Mouse (Mus musculus): ENCODE results near the gene Abcg4.
"Not testable (repeated sequence)": the region's sequence is repeated elsewhere in the genome, so short reads cannot be mapped to it uniquely, and the experiment has no call there.

The Abcg4 gene

DNA sequence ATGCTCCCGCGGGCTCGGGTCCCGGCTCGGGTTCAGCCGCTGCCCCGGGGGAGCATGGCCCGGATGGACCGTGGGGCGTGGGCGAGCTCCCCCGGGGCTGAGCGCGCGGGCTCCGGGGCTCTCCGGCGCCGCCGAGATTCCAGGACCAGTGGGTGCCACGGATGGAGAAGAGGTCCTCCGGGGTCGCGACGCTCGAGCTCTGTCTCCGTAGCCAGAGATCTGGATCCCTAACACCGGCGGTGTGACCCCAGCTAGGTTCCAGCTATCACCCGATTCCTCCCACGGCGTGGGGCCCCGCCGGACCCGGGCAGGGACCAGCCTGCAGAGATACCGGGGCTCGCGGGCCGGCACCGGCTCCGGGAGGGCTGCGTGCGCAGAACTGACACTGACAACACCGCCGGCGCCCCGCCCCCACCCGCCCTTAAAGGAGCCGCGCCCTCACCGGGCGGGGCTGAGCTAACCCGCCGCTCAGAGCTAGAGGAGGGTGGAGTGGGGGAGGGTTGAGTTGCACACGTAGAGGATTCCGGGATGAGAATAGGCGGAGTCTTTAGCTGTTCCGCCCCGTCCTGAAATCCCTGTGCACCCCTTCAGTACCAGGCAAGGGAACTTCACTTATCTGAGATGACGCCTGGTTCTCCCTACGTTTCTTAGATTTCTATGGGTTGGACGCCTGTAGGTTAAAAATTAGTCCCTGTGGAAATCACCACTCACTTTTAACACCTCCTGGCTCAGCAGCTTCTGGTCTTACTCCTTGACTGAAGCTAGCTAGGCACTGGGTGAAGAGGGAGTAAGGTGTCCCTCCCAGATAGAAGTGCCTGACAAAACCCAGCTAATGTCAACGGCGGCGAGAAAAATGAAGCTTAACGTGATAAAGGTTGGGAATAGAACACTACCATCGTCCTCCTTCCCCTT, 31.7 kb upstream of the Abcg4 start, which contains the start of gene C2cd2l:
Gene C2cd2l, minus strand, starts transcription at position 399 of the 912 bp plus-strand sequence.
- peak; percentile 74 for DNase-seq (ENCODE audit: extremely low read depth, low read depth, low spot score)

DNA sequence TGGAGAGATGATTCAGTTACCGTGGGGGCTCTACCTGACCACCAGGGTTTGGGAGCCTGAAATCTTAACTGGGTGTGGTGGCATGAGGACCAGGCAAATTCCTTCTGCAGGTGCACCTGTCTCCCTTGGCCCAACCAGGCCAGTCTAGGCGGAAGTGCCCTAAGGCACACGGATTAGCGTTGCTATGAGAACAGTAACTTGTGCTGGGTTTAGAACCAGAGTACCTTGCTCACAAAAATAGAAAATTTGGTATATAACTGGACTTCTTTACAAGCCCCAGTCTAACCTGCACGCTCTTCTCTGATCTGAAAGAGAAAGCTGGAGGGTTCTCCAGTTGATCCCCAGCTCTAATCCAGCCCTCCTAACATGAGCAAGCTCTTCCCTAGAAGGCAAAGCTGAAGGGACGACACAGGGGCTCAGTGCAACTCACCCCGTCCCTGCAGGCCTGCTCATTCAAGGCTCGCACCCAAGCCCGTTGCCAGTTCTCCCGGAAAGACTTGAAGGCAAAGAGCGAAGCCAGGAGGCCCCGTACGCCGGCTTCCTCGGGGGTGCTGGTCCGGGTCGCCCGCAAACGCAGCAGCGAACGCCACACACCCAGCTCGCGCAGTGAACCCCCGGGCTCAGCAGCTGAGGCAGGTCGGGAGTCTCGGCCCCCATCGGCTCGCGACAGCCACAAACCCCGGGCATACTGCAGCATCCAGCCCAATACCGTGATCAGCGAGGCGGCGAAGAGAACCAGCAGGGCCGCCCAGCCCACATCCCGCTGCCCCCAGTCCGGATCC, 30.9 kb upstream of the Abcg4 start:
- DNase-seq (ENCODE audit: extremely low read depth, low read depth, low spot score): no peak

DNA sequence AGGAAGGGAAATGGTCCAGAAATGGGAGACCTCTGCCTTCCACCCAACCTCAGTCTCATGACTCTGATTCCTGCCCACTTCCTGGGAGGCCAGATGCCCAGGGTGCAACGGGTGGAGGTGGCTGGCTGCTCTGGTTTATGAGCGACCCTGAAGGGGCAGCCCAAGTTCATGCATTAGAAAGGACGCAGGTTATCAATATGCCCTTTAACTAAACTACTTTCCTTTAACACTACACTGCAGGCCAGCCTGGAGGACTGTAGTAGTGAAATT, 30.3 kb upstream of the Abcg4 start:
- DNase-seq (ENCODE audit: extremely low read depth, low read depth, low spot score): no peak

DNA sequence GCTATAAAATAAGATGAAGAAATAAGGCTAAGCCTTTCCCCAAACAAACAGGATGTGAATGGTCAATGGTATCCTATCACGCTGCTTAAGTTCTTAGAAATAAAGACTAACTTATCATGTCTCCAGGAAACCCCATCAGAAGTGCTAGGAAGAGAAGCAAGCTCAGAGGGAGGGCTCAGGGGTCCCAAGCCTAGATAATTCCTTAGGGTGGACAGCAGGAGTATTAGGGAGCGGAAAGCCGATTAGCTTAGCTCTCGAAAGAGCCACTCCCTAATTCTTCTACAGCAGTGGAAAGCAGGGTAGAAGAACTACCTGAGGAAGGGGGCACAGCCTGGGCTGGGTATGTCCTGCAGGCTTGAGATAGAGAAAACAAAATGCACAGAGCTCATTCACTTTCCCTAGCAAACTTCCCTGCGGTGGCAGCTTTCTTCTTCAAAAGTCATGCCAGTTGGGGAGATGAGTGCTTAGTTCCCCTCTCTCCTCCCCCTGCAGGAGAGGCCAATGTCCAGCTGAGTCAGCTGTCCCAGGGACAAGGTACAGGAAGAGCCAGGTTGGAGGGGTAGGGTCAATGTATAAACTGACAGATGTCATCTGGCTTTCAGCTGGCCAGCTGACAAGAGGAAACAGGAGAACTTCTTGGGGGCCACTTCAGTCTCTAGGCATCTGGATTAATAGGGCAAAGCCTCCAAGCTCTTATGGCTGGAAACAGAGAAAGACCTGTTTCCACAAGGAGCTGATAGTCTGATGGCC, 29.8 kb upstream of the Abcg4 start:
- DNase-seq (ENCODE audit: extremely low read depth, low read depth, low spot score): no peak

DNA sequence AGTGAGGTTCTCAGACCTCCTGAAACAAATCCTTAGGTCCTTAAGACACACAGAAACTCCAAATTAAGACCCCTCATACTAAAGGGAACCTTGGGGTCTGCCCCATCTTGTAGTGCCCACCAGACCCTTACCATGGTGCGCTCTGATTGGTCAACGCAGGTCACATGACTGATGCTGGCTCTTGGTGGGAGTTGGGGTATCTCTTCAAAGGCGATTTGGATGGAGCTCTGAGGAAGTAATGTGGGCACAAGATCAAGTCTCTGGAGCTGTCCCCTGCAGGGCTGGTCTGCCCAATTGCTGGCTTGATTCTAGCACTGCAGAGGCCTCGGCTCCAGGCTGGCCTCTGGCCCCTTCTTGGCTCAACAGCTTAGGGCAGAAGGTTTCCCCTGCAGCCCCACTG, 29.0 kb upstream of the Abcg4 start:
- no peak for DNase-seq (ENCODE audit: extremely low read depth, low read depth, low spot score)

DNA sequence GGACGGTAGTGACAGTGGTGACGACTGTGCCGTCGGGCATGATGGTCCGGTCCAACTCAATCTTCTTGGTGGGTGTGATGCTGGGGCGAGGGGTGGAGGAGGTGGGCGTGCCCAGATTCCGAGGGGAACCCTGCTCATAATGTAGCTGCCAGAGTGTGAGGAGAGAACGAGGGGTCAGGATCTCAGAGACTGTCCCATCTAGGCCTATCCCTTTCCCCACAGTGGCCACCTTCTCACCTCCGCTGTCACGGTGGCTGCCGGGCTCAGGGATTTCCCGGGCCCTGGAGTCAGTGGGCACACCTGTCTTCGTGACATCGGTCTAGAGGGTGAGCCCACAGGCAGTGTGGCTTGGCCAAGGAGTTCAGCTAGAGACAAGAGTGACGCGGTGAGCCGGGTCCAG, 26.5 kb upstream of the Abcg4 start:
- DNase-seq (ENCODE audit: extremely low read depth, low read depth, low spot score): no peak

DNA sequence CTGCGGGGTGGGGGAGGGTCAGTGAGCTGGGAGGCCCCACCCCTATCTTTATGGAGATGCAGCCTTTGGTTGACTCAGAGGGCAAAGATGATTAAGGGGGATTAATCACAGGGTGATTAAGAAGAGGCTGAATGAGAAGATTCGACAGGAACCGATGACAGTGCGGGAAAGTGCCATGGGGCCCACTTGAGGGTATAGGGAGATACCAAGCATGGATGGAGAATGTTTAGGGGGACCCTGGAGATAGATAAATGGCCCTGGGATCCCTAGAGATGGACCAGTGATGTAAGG, 25.8 kb upstream of the Abcg4 start:
- no peak for DNase-seq (ENCODE audit: extremely low read depth, low read depth, low spot score)

DNA sequence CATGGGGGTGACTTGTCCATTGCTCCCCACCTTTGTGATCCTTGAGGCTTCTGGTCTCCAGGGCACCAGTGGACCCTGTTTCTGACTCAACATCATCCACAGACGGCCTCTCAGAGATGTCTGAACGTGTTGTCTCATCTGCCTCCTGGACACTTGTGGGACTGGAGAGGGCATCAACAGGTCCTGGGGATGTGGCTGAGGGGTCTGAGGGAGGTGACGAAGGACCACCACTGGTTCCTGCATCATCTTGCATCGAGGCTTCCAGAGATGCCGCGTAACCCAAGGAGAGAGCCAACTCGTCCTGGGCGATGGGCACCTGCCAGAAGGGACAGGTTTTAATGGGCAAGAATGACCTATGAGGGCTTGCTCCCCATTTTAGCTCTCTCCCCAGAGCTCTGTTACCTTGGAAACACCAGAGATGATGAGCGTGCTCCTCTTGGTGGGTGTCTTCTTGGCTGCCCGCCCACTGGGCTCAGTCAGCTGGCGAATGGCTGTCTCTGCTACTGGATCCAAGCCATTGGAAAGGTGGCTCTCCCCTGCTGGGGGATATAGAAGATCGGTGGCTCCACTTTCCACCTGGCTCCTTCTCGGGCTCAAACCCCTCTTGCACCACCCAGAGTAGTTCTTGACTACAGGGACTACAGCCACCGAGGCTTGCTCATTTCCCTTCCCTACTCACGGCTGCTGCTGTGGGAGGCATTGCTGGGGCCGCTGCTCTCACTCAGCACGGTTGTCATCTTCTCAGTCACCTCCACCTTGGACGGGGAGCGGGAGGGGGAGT, 25.3 kb upstream of the Abcg4 start:
- no peak for DNase-seq (ENCODE audit: extremely low read depth, low read depth, low spot score)

DNA sequence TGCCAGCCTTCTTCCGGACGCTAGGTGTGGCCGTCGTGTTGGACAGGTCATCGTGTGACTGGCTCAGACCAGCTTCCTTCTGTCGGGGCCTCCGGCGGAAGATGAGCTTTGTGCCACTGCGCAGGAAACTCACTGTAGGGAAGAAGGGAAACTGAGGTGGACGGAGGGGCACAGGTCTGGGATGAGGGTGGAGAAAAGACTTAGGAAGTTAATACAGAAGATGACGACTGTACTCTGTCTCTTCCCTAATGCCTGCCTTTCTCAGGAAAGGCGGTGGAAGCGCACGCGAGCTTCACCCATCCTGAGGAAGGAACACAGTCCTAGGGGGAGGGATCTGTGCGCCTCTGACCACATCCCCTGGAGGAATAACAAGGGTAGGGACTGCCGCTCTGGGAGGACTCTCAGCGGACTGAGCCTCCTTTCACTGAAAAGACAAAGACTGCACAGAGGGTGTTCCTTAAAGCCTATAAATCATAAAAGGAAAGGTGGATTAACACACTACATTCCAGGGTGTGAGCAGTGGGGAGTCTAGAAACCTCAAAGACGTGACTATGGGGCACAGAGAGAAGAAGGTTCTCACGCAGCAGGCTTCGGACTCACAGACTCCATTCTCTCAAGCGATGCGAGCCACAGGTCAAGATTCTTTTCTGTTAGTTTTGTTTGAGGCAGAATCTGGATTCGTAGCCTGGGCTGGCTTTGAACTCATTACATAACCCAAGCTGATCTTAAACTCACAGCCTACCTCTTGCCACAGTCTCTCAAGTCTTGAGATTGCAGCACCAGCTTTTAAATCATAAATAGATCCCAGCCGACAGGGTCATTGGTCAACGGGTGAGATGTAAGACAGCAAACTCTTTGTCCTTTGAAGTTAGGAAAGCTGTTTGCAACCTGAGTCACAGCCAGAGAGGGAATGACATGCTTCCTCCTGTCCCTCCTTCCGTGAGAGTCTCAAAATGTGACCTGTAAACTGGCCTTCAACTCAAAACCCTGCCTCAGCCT, 23.0 kb upstream of the Abcg4 start:
- DNase-seq (ENCODE audit: extremely low read depth, low read depth, low spot score): peak; percentile 57

DNA sequence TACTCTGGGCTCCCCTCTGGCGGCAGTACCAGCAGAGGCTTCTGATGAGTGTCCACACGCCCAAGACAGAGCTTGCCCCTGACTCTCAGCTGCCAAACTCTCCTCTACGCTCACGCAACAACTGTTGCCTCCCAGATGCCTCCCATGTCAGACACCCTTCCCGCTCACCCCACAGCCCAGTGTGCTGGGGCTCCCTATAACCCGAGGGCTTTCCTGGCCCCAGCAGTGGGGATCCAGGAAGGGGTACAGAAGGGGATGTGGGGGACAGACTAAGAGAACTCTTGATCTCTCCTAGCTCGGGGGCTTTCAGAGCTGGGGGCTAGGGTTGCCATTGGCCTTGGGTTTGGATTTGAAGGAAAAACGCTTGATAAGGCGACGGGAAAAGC, 22.3 kb upstream of the Abcg4 start:
- DNase-seq (ENCODE audit: extremely low read depth, low read depth, low spot score): no peak

DNA sequence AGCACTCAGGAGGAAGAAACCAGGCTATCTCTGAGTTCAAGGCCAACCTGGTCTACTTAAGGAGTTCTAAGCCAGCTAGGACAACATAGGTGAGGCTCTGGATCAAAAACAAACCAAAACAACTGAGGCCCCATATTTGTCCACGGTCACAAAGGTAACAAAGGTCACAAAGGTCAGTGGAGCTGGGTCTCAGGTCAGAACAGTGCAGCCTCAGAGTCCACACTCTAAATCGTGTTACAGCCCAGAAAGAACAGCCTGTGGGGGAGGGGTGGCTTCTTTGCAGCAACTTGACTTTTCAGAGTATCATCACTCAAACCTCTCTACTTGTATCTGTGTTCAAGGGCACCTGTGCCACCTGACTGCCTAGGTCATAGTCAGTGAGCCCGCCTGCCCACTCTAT, 21.3 kb upstream of the Abcg4 start:
- DNase-seq (ENCODE audit: extremely low read depth, low read depth, low spot score): no peak

DNA sequence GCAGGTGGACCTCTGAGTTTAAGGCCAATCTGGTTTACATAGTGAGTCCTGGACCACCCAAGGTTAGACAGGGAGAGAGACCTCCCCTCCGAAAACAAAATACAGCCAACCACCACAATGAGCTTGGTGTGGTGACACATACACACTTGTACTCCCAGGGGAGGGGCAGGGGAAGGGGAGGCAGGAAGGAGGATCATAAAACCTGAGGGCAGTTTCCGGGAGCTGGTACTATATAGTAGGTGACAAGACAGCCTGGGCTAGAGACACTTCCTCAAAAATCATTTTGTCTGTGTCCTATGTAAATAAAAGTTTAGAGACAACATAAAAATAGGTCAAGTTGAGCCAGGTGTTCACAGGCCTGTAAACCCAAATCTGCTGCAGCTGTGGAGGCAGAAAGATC, 18.8 kb upstream of the Abcg4 start:
- DNase-seq (ENCODE audit: extremely low read depth, low read depth, low spot score): no peak

DNA sequence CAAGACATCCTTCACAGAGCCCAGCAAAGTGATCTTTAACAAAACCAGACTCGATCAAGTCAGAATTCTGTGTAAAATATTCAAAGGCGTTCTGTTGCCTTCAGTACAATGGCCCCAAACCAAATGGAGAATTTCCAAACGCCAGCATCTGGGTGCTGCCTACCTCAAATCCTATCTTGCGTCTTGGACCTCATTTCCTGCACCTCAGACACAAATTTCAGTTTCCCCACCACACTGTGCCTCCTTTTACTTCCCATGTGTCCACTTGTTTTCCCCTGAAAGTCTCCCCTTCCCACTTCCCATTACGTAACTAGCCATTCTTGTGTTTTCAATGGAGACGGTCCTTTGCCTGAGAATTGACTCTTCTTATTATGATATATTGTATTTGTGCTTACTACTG, 18.1 kb upstream of the Abcg4 start:
- DNase-seq (ENCODE audit: extremely low read depth, low read depth, low spot score): no peak

DNA sequence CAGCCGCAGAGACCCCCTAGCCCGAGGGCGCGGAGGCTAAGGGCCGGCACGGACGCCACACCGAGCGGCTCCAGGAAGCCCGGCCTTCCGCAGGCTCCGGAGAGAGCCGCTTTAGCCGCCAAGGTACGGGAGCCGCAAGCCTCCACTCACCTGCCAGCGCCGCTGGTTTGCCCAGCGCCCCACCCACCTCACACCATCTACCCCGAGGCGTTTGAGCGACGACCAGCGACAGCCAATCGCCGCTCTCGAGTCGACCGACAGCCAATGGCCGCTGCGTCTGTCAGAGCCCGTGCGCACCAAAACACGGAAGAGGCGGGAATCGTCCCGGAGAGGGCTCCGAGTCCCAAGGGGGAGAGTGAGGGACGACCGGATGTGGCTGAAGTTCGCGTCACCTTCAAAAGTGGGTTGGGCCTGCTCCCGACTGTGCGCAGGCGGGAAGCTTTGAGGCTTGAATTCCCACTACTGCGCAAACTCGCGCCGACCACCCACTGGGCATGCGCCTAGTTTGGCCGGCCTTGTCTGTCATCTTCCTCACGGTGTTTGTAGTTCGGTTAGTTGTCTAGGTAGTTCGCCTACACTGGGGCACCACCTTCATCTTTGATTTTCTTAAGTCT, 17.2 kb upstream of the Abcg4 start, which contains the start of gene Hinfp:
Gene Hinfp, minus strand, starts transcription at position 206 of the 614 bp plus-strand sequence.
- DNase-seq (ENCODE audit: extremely low read depth, low read depth, low spot score): peak; percentile 90

DNA sequence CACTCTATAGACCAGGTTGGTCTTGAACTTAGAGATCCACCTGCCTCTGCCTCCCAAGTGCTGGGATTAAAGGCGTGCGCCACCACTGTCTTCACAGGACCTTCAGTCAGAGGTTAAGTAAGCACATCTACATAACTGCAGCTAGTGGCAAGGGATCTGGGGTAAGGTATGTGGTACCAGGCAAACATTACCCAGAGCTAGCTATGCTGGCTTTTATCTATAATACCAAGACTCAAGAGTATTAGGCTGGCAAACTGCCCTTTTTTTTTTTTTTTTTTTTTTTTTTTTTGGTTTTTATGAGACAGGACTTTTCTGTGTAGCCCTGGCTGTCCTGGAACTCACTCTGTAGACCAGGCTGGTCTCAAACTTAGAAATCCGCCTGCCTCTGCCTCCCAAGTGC, 11.6 kb upstream of the Abcg4 start:
- DNase-seq (ENCODE audit: extremely low read depth, low read depth, low spot score): not testable (repeated sequence)

DNA sequence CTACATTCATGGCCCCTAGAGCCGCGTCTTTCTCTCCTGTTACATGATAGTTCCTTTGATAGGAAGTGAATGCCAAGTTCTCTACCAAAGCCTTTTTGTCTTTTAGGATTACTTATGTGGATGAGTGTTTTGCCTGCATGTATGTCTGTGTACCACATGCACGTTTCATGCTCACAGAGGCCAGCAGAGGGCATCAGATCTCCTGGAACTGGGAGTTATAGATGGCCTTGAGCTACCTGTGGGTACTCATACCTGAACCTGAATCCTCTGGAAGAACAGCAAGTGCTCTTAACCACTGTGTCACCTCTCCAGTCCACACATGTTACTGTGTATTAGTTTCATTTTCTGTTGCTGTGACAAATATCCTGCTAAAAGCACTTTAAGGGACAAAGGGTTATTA, 4.1 kb upstream of the Abcg4 start:
- no peak for DNase-seq (ENCODE audit: extremely low read depth, low read depth, low spot score)

DNA sequence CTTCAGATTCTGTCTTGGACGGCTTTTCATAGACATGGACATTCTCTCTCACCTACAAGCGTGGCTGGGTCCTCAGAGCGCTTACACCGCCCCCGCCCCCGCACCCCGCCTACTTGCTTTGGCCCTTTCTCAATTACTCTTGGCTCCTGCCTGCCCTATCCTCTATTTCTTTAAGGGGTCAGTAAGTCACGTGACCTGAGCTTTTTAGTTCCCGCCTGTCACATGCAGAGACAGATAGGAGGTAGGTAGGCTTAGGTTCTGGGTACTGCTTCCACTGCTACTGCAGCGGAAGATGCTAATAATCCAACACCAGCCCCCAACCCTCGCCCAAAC, 510 bp upstream of the Abcg4 start:
- DNase-seq (ENCODE audit: extremely low read depth, low read depth, low spot score): no peak

DNA sequence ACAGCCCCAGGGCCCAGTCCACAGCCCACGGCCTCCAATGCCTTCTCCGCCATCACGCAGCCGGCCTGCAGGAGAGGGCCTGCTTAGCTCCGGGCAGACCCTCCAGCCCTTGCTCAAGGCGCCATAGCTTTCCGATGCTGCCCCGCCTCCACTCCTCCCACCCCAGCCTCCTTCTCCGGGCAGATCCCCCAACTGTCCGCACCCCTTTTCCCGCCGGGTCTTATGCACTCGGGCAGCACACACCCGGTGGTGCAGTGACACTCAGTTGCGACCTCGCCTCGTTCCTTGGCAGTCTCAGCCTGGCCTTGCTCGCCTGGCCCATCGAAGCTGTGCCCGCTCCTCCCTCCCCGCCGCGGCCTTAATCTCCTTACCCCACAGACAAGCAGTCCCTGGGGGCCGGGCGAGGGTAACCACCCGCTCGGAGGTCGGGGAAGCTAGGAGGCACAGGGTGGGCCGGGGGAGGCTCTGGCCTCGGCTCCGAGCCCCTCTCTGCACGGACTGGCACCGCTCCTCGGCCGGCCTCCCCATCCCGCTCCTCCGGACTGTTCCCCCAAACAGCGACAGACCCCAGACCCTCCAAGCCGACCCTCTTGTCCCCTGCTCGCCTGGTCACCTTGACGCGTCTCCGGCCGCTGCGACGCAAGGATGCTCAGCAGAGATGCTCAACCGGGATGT, 877 bp downstream of the Abcg4 start:
- no peak for DNase-seq (ENCODE audit: extremely low read depth, low read depth, low spot score)

DNA sequence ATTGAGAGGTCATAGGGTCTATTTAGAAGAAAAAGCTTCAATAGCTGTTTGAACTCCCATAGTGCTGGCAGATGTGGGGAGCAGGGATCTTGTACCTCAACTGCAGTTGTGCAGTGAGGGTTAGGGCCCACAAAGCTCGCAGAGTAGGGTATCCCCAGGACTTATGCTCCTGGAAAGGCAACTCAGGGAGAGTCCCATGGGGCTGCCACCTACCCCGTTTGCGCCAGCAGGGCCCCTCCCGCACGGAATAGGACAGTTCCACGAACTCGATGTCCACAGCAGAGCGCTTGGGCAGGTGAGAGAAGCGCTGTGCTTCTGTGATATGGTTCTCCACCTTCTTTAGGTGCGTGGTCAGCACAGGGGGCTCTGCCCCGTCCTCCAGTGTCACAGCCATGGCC, 1.4 kb downstream of the Abcg4 start:
- no peak for DNase-seq (ENCODE audit: extremely low read depth, low read depth, low spot score)

Measured in fat pad, adult 2 months (tissue).